Mouse (Mus musculus) kidney, postnatal 0 days (tissue): ENCODE data around the gene Nek7. TPM values are rescaled to one million over a fixed set of nuclear protein-coding genes. Genes with fewer than 3 reads are reported as not detected.

Source experiments
- ATAC-seq: fragments of 200-750 bp; cut with Nextera tagmentation; replicated peaks from 2 replicates; pipeline ENCODE4 v1.8.0; 2017; ENCODE audit warnings: low read depth, moderate number of reproducible peaks, moderate TSS enrichment, moderate library complexity; ENCODE audit not compliant: low FRiP score
- DNase-seq: peaks from one replicate; pipeline ENCODE4 v3.0.0-alpha.2; 2016; ENCODE audit warnings: low spot score
- H3K27ac ChIP-seq: fragments of 300-500 bp; sonication (generic); 2 replicates; pipeline ENCODE4 v1.5.1; 2014; ENCODE audit warnings: mild to moderate bottlenecking
- H3K27me3 ChIP-seq: fragments of 300-500 bp; sonication (generic); 2 replicates; pipeline ENCODE4 v1.6.1; 2014; ENCODE audit warnings: low read length, mixed read lengths; ENCODE audit not compliant: insufficient read depth
- H3K36me3 ChIP-seq: fragments of 300-500 bp; sonication (generic); 2 replicates; pipeline ENCODE4 v1.6.1; 2014; ENCODE audit warnings: low read length, mixed read lengths; ENCODE audit not compliant: insufficient read depth
- H3K4me1 ChIP-seq: fragments of 300-500 bp; sonication (generic); replicated peaks from 2 replicates; pipeline ENCODE4 v1.6.1; 2014; ENCODE audit warnings: antibody characterized with exemption, low read length, mixed read lengths; ENCODE audit not compliant: insufficient read depth
- H3K4me2 ChIP-seq: fragments of 300-500 bp; sonication (generic); 2 replicates; pipeline ENCODE4 v1.6.1; 2014; ENCODE audit warnings: mild to moderate bottlenecking, low read length, moderate library complexity, mixed read lengths
- H3K4me3 ChIP-seq: fragments of 300-500 bp; sonication (generic); replicated peaks from 2 replicates; pipeline ENCODE4 v1.5.1; 2014; ENCODE audit warnings: low read depth, low read length
- H3K9ac ChIP-seq: fragments of 300-500 bp; sonication (generic); 2 replicates; pipeline ENCODE4 v1.6.1; 2014; ENCODE audit warnings: low read depth, low read length
- H3K9me3 ChIP-seq: fragments of 300-500 bp; sonication (generic); replicated peaks from 2 replicates; pipeline ENCODE4 v1.6.1; 2016; ENCODE audit warnings: low read length, inconsistent platforms, mixed read lengths
- CTCF ChIP-seq: IDR thresholded peaks from 2 replicates; pipeline ENCODE4 v1.5.1; 2016; ENCODE audit warnings: antibody characterized with exemption, low read depth, mild to moderate bottlenecking, moderate library complexity
- WGBS: fragments of 180-500 bp; shearing (Covaris S2); extraction: QIAGEN DNeasy Blood & Tissue Kit; methylation state at CpG from one replicate; pipeline ENCODE4 v1.1.7; 2014; 5-methylcytosine and 5-hydroxymethylcytosine counted together
- polyA plus RNA-seq: library from polyadenylated mRNA; unstranded; fragments of >200 nt; fragmentation: Nextera tagmentation; extraction: Ambion mirVana; gene quantifications from 2 replicates; pipeline ENCODE4 v1.2.1, GENCODE M21; 2015

The Nek7 gene
- polyA plus RNA-seq, 1 experiment from 2014 or later, result 42.8 TPM

GRCm38 (mm10) chr1:138500155-138500554 is 119.8 kb downstream of the Nek7 start:
- Histone ChIP-seq H3K4me1 (no peaks in the 10 kb centered on the region), H3K4me3 (no peak overlapping the region), H3K27me3 (no peaks in the 10 kb centered on the region), H3K4me2 (no peak overlapping the region), H3K9me3 (no peaks in the 10 kb centered on the region), H3K9ac (no peak overlapping the region), H3K27ac (no peak overlapping the region), H3K36me3 (0 out of 2 replicates have a peak, but pooled peaks cover 7% of the 10 kb centered on the region)
- ATAC-seq (no peak), DNase-seq (peak; percentile 18)
- no peak for TF ChIP-seq CTCF
- 33% methylated on average over 10 of the region's 10 CpGs for WGBS

- ATAC-seq (no peak), DNase-seq (no peak)
- H3K4me1 ChIP-seq, result no peaks in the 10 kb centered on the region
- H3K27me3 ChIP-seq, result no peaks in the 10 kb centered on the region
- no peak for TF ChIP-seq CTCF
- WGBS, result 61% methylated on average over 9 of the region's 9 CpGs
- 0 out of 2 replicates have a peak, but pooled peaks cover 7% of the 10 kb centered on the region for H3K36me3 ChIP-seq
- H3K9ac ChIP-seq, result no peak overlapping the region
- H3K4me3 ChIP-seq, result no peak overlapping the region
- no peak overlapping the region for H3K4me2 ChIP-seq
- H3K27ac ChIP-seq, result no peak overlapping the region
- H3K9me3 ChIP-seq, result no peaks in the 10 kb centered on the region
Observed at GRCm38 (mm10) chr1:138499461-138499860, 120.5 kb downstream of the Nek7 start.

- TF ChIP-seq CTCF, result no peak
- WGBS, result 88% methylated on average over 6 of the region's 6 CpGs
- Histone ChIP-seq H3K4me1 (no peaks in the 10 kb centered on the region), H3K9ac (no peak overlapping the region), H3K27me3 (no peaks in the 10 kb centered on the region), H3K4me2 (no peak overlapping the region), H3K27ac (no peak overlapping the region), H3K36me3 (no peaks in the 10 kb centered on the region; the same call in 1 of the 2 replicates), H3K9me3 (no peaks in the 10 kb centered on the region), H3K4me3 (no peak overlapping the region)
- no peak for DNase-seq
- ATAC-seq, result no peak
Observed at GRCm38 (mm10) chr1:138491382-138492097, 128.4 kb downstream of the Nek7 start.

GRCm38 (mm10) chr1:138487569-138487968 is 132.4 kb downstream of the Nek7 start:
- TF ChIP-seq CTCF, result peak; percentile 69
- Histone ChIP-seq H3K9ac (no peak overlapping the region), H3K27ac (no peak overlapping the region), H3K4me1 (no peaks in the 10 kb centered on the region), H3K4me2 (no peak overlapping the region), H3K27me3 (no peaks in the 10 kb centered on the region), H3K4me3 (no peak overlapping the region), H3K9me3 (no peaks in the 10 kb centered on the region), H3K36me3 (peaks cover 5% of the 10 kb centered on the region; the same call in 1 of the 2 replicates)
- WGBS, result 73% methylated on average over 5 of the region's 5 CpGs
- ATAC-seq (no peak; the same call in 1 of the 2 replicates), DNase-seq (peak; percentile 21)

- H3K4me1 ChIP-seq, result no peaks in the 10 kb centered on the region
- no peak overlapping the region for H3K27ac ChIP-seq
- no peaks in the 10 kb centered on the region for H3K27me3 ChIP-seq
- 78% methylated on average over 1 of the region's 1 CpGs for WGBS
- TF ChIP-seq CTCF, result no peak
- 0 out of 2 replicates have a peak, but pooled peaks cover 5% of the 10 kb centered on the region for H3K36me3 ChIP-seq
- H3K9me3 ChIP-seq, result no peaks in the 10 kb centered on the region
- H3K4me2 ChIP-seq, result no peak overlapping the region
- H3K4me3 ChIP-seq, result no peak overlapping the region
- H3K9ac ChIP-seq, result no peak overlapping the region
- no peak for DNase-seq
- no peak for ATAC-seq
Observed at GRCm38 (mm10) chr1:138480694-138481093, 139.2 kb downstream of the Nek7 start.

GRCm38 (mm10) chr1:138465352-138465751 is 154.6 kb downstream of the Nek7 start:
- DNase-seq (no peak), ATAC-seq (no peak)
- no peaks in the 10 kb centered on the region for H3K27me3 ChIP-seq
- TF ChIP-seq CTCF, result no peak
- no peaks in the 10 kb centered on the region for H3K36me3 ChIP-seq
- no peak overlapping the region for H3K9ac ChIP-seq
- H3K27ac ChIP-seq, result no peak overlapping the region
- H3K9me3 ChIP-seq, result no peaks in the 10 kb centered on the region
- H3K4me1 ChIP-seq, result no peaks in the 10 kb centered on the region
- 72% methylated on average over 2 of the region's 2 CpGs for WGBS
- no peak overlapping the region for H3K4me3 ChIP-seq
- no peak overlapping the region for H3K4me2 ChIP-seq

- H3K27me3 ChIP-seq, result no peaks in the 10 kb centered on the region
- H3K9me3 ChIP-seq, result no peaks in the 10 kb centered on the region
- WGBS, result 80% methylated on average over 3 of the region's 3 CpGs
- TF ChIP-seq CTCF, result no peak
- H3K9ac ChIP-seq, result no peak overlapping the region
- no peak for DNase-seq
- no peak overlapping the region for H3K4me3 ChIP-seq
- H3K4me1 ChIP-seq, result no peaks in the 10 kb centered on the region
- no peak for ATAC-seq
- no peaks in the 10 kb centered on the region for H3K36me3 ChIP-seq
- no peak overlapping the region for H3K4me2 ChIP-seq
- H3K27ac ChIP-seq, result no peak overlapping the region
Observed at GRCm38 (mm10) chr1:138461425-138461824, 158.5 kb downstream of the Nek7 start.
